Comparison of ENCODE assay signal across 18 mouse cellular contexts in the genomic region with DNA sequence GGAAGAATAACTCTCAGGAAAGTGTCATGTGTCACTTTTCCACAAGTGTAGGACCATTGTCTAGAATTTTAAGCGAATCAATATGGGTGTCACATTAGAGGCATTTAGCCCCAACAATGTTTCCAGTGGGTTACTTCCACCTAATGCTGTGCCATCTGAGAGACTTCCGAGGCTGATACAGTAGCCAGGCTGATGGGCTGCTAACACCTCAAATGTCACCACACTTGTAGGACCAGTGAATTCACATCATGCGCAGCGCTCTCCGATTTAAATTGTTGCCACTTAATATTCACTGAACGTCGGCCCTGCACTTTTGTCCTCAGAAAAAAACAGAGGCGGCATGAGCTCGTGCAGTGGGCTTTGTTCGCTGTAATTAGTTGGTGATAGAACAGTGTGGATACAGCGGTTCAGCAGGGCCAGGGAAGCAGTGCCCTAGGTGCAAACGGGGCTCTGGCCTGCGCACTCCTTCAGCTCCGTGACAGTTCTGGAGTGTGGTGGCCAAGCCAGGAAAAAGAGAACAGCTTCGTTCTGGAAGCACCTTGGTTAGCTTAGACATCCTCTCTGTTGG. TPM values are rescaled to one million over a fixed set of nuclear protein-coding genes. Genes with fewer than 3 reads are reported as not detected.
A peak's percentile ranks its signal among the peaks of the same experiment; 100 is the strongest.
DNase-seq lines count a peak whose midpoint lies in the region; ATAC-seq lines count a peak whose summit lies in the region.
"Had no signal": no experiment of that assay in that cellular context is flagged by ENCODE, and none has a peak within 500 bp of the region (broad histone marks: within the 10 kb centered on the region; RNA-seq: fewer than 3 reads in every experiment).

No protein-coding gene starts in this region.

- no peaks in the 10 kb centered on the region for H3K4me1 ChIP-seq in embryonic facial prominence, embryonic 11.5 days (ENCODE audit: control insufficient read depth, insufficient read depth, low read length)
- H3K4me1 ChIP-seq in forebrain, embryonic 15.5 days, result peaks cover 42% of the 10 kb centered on the region
- no peaks in the 10 kb centered on the region for H3K4me1 ChIP-seq in hindbrain, embryonic 16.5 days (ENCODE audit: control insufficient read depth, insufficient read depth, low read depth, low read length)
- H3K4me1 ChIP-seq in midbrain, embryonic 16.5 days (ENCODE audit: control insufficient read depth, insufficient read depth, low read length), result peaks cover 15% of the 10 kb centered on the region
- H3K4me1 ChIP-seq in kidney, embryonic 16.5 days (ENCODE audit: insufficient read depth, low read length), result peaks cover 19% of the 10 kb centered on the region
- H3K4me1 ChIP-seq: heart, embryonic 15.5 days had no signal

- H3K9ac ChIP-seq in embryonic facial prominence, embryonic 11.5 days (replicated peaks; ENCODE audit: low read length), result no peak overlapping the region
- no peak overlapping the region for H3K9ac ChIP-seq in forebrain, embryonic 15.5 days (replicated peaks)
- H3K9ac ChIP-seq in hindbrain, embryonic 16.5 days (ENCODE audit: low read depth, low read length), result peak overlapping the region; percentile 5; the same call in 1 of the 2 replicates
- no peak overlapping the region for H3K9ac ChIP-seq in midbrain, embryonic 16.5 days (ENCODE audit: low read depth, low read length)
- no peak overlapping the region for H3K9ac ChIP-seq in kidney, embryonic 16.5 days (replicated peaks; ENCODE audit: low read length)
- H3K9ac ChIP-seq: heart, embryonic 15.5 days; limb, embryonic 15.5 days had no signal

- no peak overlapping the region for H3K27ac ChIP-seq in embryonic facial prominence, embryonic 11.5 days (replicated peaks; ENCODE audit: low read depth, low read length)
- peak overlapping the region; percentile 59 for H3K27ac ChIP-seq in forebrain, embryonic 15.5 days (replicated peaks)
- H3K27ac ChIP-seq in hindbrain, embryonic 16.5 days (ENCODE audit: low read depth, low read length), result no peak overlapping the region
- peak overlapping the region; percentile 38; the same call in 1 of the 2 replicates for H3K27ac ChIP-seq in midbrain, embryonic 16.5 days (ENCODE audit: low read length)
- no peak overlapping the region for H3K27ac ChIP-seq in kidney, embryonic 16.5 days (ENCODE audit: low read length)
- H3K27ac ChIP-seq: heart, embryonic 15.5 days; kidney, postnatal 0 days; limb, embryonic 15.5 days; macrophage had no signal

- H3K4me2 ChIP-seq in embryonic facial prominence, embryonic 11.5 days (ENCODE audit: low read depth, low read length), result no peak overlapping the region
- H3K4me2 ChIP-seq in forebrain, embryonic 15.5 days (replicated peaks), result peak overlapping the region; percentile 22
- H3K4me2 ChIP-seq in hindbrain, embryonic 16.5 days (ENCODE audit: low read length), result peak overlapping the region; percentile 11; the same call in 1 of the 2 replicates
- H3K4me2 ChIP-seq in midbrain, embryonic 16.5 days (ENCODE audit: low read length), result no peak overlapping the region
- no peak overlapping the region for H3K4me2 ChIP-seq in kidney, embryonic 16.5 days (replicated peaks; ENCODE audit: low read depth, low read length)
- H3K4me2 ChIP-seq: heart, embryonic 15.5 days; limb, embryonic 15.5 days had no signal

- DNase-seq in embryonic facial prominence, embryonic 11.5 days (ENCODE audit: low spot score), result no peak
- DNase-seq in lung, postnatal 25 days (ENCODE audit: low spot score), result no peak
- no peak for DNase-seq in ovary, postnatal 10 days (ENCODE audit: low spot score)
- DNase-seq in urinary bladder, adult 18-20 months (ENCODE audit: low spot score in 2 of 2), result no peak
- DNase-seq: cerebellum, adult 18-20 months; lung, adult 2 months; retina, postnatal 1 day; thymus, adult 2 months had no signal

- no peak overlapping the region for H3K4me3 ChIP-seq in embryonic facial prominence, embryonic 11.5 days (ENCODE audit: low read depth, low read length)
- no peak overlapping the region for H3K4me3 ChIP-seq in forebrain, embryonic 15.5 days
- H3K4me3 ChIP-seq in hindbrain, embryonic 16.5 days (ENCODE audit: low read length), result no peak overlapping the region
- H3K4me3 ChIP-seq in midbrain, embryonic 16.5 days (ENCODE audit: low read depth, low read length), result no peak overlapping the region
- H3K4me3 ChIP-seq in kidney, embryonic 16.5 days (ENCODE audit: low read length), result no peak overlapping the region
- H3K4me3 ChIP-seq: heart, embryonic 15.5 days; limb, embryonic 15.5 days; myocyte had no signal

- H3K36me3 ChIP-seq in embryonic facial prominence, embryonic 11.5 days (replicated peaks; ENCODE audit: control insufficient read depth, insufficient read depth, low read depth, low read length), result no peaks in the 10 kb centered on the region; the same call in 1 of the 2 replicates
- H3K36me3 ChIP-seq in forebrain, embryonic 15.5 days, result peaks cover 5% of the 10 kb centered on the region; the same call in 1 of the 2 replicates
- no peaks in the 10 kb centered on the region for H3K36me3 ChIP-seq in hindbrain, embryonic 16.5 days (ENCODE audit: control insufficient read depth, insufficient read depth, low read length)
- no peaks in the 10 kb centered on the region for H3K36me3 ChIP-seq in midbrain, embryonic 16.5 days (ENCODE audit: control insufficient read depth, insufficient read depth, low read length)
- H3K36me3 ChIP-seq in kidney, embryonic 16.5 days (ENCODE audit: insufficient read depth, low read length), result peaks cover 2% of the 10 kb centered on the region; the same call in 1 of the 2 replicates
- H3K36me3 ChIP-seq: heart, embryonic 15.5 days; limb, embryonic 15.5 days had no signal

- WGBS in embryonic facial prominence, embryonic 11.5 days, result 79% methylated on average over 15 of the region's 15 CpGs
- 11% methylated on average over 15 of the region's 15 CpGs for WGBS in forebrain, embryonic 15.5 days
- WGBS in hindbrain, embryonic 16.5 days, result 38% methylated on average over 15 of the region's 15 CpGs
- 29% methylated on average over 15 of the region's 15 CpGs for WGBS in midbrain, embryonic 16.5 days
- 80% methylated on average over 15 of the region's 15 CpGs for WGBS in kidney, embryonic 16.5 days

- no peaks in the 10 kb centered on the region for H3K27me3 ChIP-seq in embryonic facial prominence, embryonic 11.5 days (ENCODE audit: control insufficient read depth, insufficient read depth, low read length)
- H3K27me3 ChIP-seq in forebrain, embryonic 15.5 days, result no peaks in the 10 kb centered on the region
- no peaks in the 10 kb centered on the region for H3K27me3 ChIP-seq in hindbrain, embryonic 16.5 days (replicated peaks; ENCODE audit: control insufficient read depth, insufficient read depth, low read length)
- H3K27me3 ChIP-seq in midbrain, embryonic 16.5 days (ENCODE audit: control insufficient read depth, insufficient read depth, low read depth, low read length), result no peaks in the 10 kb centered on the region
- H3K27me3 ChIP-seq in kidney, embryonic 16.5 days (ENCODE audit: insufficient read depth, low read length), result no peaks in the 10 kb centered on the region
- H3K27me3 ChIP-seq: heart, embryonic 15.5 days; limb, embryonic 15.5 days had no signal

- 0 out of 2 replicates have a peak, but pooled peaks have one; percentile 75 for ATAC-seq in embryonic facial prominence, embryonic 11.5 days (replicated peaks; ENCODE audit: insufficient number of reproducible peaks, low FRiP score, low TSS enrichment, low read depth)
- peak; percentile 78 for ATAC-seq in forebrain, embryonic 15.5 days (replicated peaks)
- ATAC-seq in hindbrain, embryonic 16.5 days, result peak; percentile 32
- peak; percentile 37; the same call in 1 of the 2 replicates for ATAC-seq in midbrain, embryonic 16.5 days
- no peak for ATAC-seq in kidney, embryonic 16.5 days (ENCODE audit: low FRiP score, low TSS enrichment)

- H3K9me3 ChIP-seq in embryonic facial prominence, embryonic 11.5 days (replicated peaks; ENCODE audit: control insufficient read depth, low read length), result no peaks in the 10 kb centered on the region
- H3K9me3 ChIP-seq in forebrain, embryonic 15.5 days, result no peaks in the 10 kb centered on the region
- H3K9me3 ChIP-seq in hindbrain, embryonic 16.5 days (ENCODE audit: control insufficient read depth, low read length), result no peaks in the 10 kb centered on the region
- H3K9me3 ChIP-seq in midbrain, embryonic 16.5 days (replicated peaks; ENCODE audit: control insufficient read depth, low read length, poor library complexity, severe bottlenecking), result no peaks in the 10 kb centered on the region
- no peaks in the 10 kb centered on the region for H3K9me3 ChIP-seq in kidney, embryonic 16.5 days (ENCODE audit: low read length)
- H3K9me3 ChIP-seq: heart, embryonic 15.5 days; limb, embryonic 15.5 days had no signal

RNA-seq across cellular contexts. Expression of a gene that starts 42.8 kb away (rescaled TPM):
- polyA plus RNA-seq in embryonic facial prominence, embryonic 11.5 days (2014; fragmentation: Nextera tagmentation; extraction: Ambion mirVana), result 102 and 108 TPM in 2 replicates
- 212 and 221 TPM in 2 replicates for polyA plus RNA-seq in forebrain, embryonic 15.5 days (2015; fragmentation: Nextera tagmentation; extraction: Ambion mirVana)
- polyA plus RNA-seq in hindbrain, embryonic 16.5 days (2015; fragmentation: Nextera tagmentation; extraction: Ambion mirVana), result 112 and 122 TPM in 2 replicates
- 99.5 and 110 TPM in 2 replicates for polyA plus RNA-seq in midbrain, embryonic 16.5 days (2015; fragmentation: Nextera tagmentation; extraction: Ambion mirVana)
- polyA plus RNA-seq in kidney, embryonic 16.5 days (2015; fragmentation: Nextera tagmentation; extraction: Ambion mirVana), result 28.6 and 32.0 TPM in 2 replicates
- polyA plus RNA-seq: C2C12, macrophage, myocyte had no signal

Comparison
In these comparisons a context has a peak if more than half of its experiments do, and no peak if none do; other contexts are left out.
1. H3K27ac ChIP-seq: peak in forebrain, embryonic 15.5 days (single experiment) and midbrain, embryonic 16.5 days (single experiment); none in embryonic facial prominence, embryonic 11.5 days (single experiment), hindbrain, embryonic 16.5 days (single experiment) and kidney, embryonic 16.5 days (single experiment).
2. H3K4me2 ChIP-seq: peak in forebrain, embryonic 15.5 days (single experiment) and hindbrain, embryonic 16.5 days (single experiment); none in embryonic facial prominence, embryonic 11.5 days (single experiment), midbrain, embryonic 16.5 days (single experiment) and kidney, embryonic 16.5 days (single experiment).